Mouse (Mus musculus): ENCODE data around the gene Ldlrap1. TPM values are rescaled to one million over a fixed set of nuclear protein-coding genes. Genes with fewer than 3 reads are reported as not detected.
A peak's percentile ranks its signal among the peaks of the same experiment; 100 is the strongest.

Gene Ldlrap1
- polyA plus RNA-seq, 1 experiment: 13.3 TPM

DNA sequence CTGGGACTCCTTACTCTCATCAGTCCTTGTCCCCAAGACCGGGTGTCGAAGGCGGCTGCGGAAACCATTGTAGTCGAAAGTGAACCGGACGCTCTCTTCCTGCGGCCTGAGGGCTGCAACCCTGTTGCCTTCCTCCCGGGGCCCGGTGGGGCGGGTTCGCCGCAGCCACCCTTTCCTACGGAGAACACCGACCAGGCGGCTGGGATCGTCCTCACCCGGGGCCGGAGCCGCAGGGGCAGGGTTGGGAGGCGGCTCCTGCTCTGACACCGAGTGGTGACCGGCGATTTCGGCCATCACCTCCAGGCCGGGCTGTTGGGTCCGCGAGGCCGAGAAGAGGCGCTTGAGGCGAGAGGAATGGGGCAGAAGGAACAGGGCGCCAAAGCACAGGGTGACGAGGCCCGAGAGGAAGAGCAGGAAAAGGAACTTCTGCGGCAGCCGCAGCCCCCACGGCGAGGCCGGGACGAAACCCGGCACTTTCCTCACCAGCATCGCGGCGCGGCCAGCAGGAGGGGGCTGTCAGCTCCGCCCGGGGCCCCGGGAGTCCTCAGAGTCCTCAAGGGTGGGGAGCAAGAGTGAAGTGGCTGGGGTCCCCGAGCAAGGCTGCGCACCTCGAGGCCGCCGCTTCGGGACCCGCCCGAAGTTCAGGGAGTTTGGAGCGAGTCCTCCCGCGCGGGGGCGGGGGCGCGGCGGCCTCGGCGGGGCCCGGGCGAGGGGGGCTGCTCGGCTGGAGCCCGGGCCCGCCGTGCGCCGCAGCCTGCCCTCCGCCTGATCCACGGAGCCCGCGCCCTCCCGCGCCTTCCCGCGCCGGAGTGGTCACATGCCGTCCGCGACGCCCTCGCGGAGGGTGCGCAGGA, 64.6 kb downstream of the Ldlrap1 start:
- H3K4me3 ChIP-seq (ENCODE audit: insufficient read depth, low read length): peak overlapping the region; percentile 68
- TF ChIP-seq POLR2A (IDR thresholded peaks at IDR 0.05; ENCODE audit: low read depth, low read length) (no peak), CTCF (IDR thresholded peaks at IDR 0.05; ENCODE audit: borderline replicate concordance, insufficient read depth, low read length) (no peak)
- no peak overlapping the region for H3K27ac ChIP-seq (ENCODE audit: insufficient read depth, low read length)
- peaks cover 2% of the 10 kb centered on the region; the same call in 1 of the 2 replicates for H3K4me1 ChIP-seq (ENCODE audit: control insufficient read depth, insufficient read depth, low read length)

DNA sequence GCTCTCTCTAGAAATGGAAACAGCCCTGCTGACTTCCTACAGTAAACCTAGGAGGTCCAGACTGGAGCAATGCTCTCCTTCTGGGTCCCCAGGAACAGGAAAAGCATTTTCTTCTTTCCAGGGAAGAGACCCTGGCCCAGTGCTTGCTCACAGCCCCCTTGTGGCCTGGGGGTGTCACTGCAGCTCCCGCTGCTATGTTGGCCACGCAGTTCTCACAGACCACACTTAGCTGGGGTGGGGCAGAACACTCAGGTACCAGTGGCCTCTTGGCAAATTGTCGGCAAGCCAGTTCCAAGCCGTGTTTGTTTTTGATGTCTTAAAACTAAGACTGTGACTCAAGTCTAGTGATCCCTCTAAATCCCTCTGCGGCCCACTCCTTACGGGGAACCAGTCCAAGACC, 65.9 kb downstream of the Ldlrap1 start:
- Histone ChIP-seq H3K4me3 (ENCODE audit: insufficient read depth, low read length) (peak overlapping the region; percentile 68), H3K27ac (ENCODE audit: insufficient read depth, low read length) (no peak overlapping the region)
- TF ChIP-seq POLR2A (IDR thresholded peaks at IDR 0.05; ENCODE audit: low read depth, low read length): no peak
- TF ChIP-seq CTCF (IDR thresholded peaks at IDR 0.05; ENCODE audit: borderline replicate concordance, insufficient read depth, low read length): peak; percentile 86

GRCm38 (mm10) chr4:134700911-134701310, 66.9 kb downstream of the Ldlrap1 start:
- Histone ChIP-seq H3K4me3 (ENCODE audit: insufficient read depth, low read length) (no peak overlapping the region), H3K27ac (ENCODE audit: insufficient read depth, low read length) (no peak overlapping the region), H3K4me1 (ENCODE audit: control insufficient read depth, insufficient read depth, low read length) (peaks cover 2% of the 10 kb centered on the region; the same call in 1 of the 2 replicates)
- TF ChIP-seq POLR2A (IDR thresholded peaks at IDR 0.05; ENCODE audit: low read depth, low read length): no peak
- no peak for TF ChIP-seq CTCF (IDR thresholded peaks at IDR 0.05; ENCODE audit: borderline replicate concordance, insufficient read depth, low read length)

More for the DNA sequence above, 65.9 kb downstream of the Ldlrap1 start:
- H3K4me1 ChIP-seq (ENCODE audit: control insufficient read depth, insufficient read depth, low read length): peaks cover 2% of the 10 kb centered on the region; the same call in 1 of the 2 replicates

- Histone ChIP-seq H3K4me3 (ENCODE audit: insufficient read depth, low read length) (no peak overlapping the region), H3K27ac (ENCODE audit: insufficient read depth, low read length) (no peak overlapping the region), H3K4me1 (ENCODE audit: control insufficient read depth, insufficient read depth, low read length) (no peaks in the 10 kb centered on the region)
- TF ChIP-seq CTCF (IDR thresholded peaks at IDR 0.05; ENCODE audit: borderline replicate concordance, insufficient read depth, low read length): no peak
- TF ChIP-seq POLR2A (IDR thresholded peaks at IDR 0.05; ENCODE audit: low read depth, low read length): no peak
Measured at GRCm38 (mm10) chr4:134693202-134693940, 74.5 kb downstream of the Ldlrap1 start.

GRCm38 (mm10) chr4:134692388-134692787, 75.4 kb downstream of the Ldlrap1 start:
- Histone ChIP-seq H3K4me1 (ENCODE audit: control insufficient read depth, insufficient read depth, low read length) (no peaks in the 10 kb centered on the region), H3K4me3 (ENCODE audit: insufficient read depth, low read length) (no peak overlapping the region), H3K27ac (ENCODE audit: insufficient read depth, low read length) (no peak overlapping the region)
- TF ChIP-seq CTCF (IDR thresholded peaks at IDR 0.05; ENCODE audit: borderline replicate concordance, insufficient read depth, low read length) (no peak), POLR2A (IDR thresholded peaks at IDR 0.05; ENCODE audit: low read depth, low read length) (no peak)

Other genes with a start within 250 kb of the Ldlrap1 start
- 85.5 and 88.3 TPM in 2 replicates for gene Mtfr1l, start 232.6 kb downstream of the Ldlrap1 start, polyA plus RNA-seq (2011; ENCODE audit: insufficient read length, low read depth, missing spikeins)
- 98.0 and 103 TPM in 2 replicates for gene Selenon, start 215.9 kb downstream of the Ldlrap1 start, polyA plus RNA-seq (2011; ENCODE audit: insufficient read length, low read depth, missing spikeins)
- gene Man1c1, start 63.7 kb downstream of the Ldlrap1 start, polyA plus RNA-seq (2011; ENCODE audit: insufficient read length, low read depth, missing spikeins): 23.4 and 26.7 TPM in 2 replicates
- 38.6 and 42.3 TPM in 2 replicates for gene Maco1, start 85.3 kb upstream of the Ldlrap1 start, polyA plus RNA-seq (2011; ENCODE audit: insufficient read length, low read depth, missing spikeins)
- gene Rhd, start 96.5 kb upstream of the Ldlrap1 start, polyA plus RNA-seq (2011; ENCODE audit: insufficient read length, low read depth, missing spikeins): 0.51 and 0.72 TPM in 2 replicates
- 156 and 191 TPM in 2 replicates for gene Tmem50a, start 147.0 kb upstream of the Ldlrap1 start, polyA plus RNA-seq (2011; ENCODE audit: insufficient read length, low read depth, missing spikeins)
- 257 and 312 TPM in 2 replicates for gene Rsrp1, start 155.6 kb upstream of the Ldlrap1 start, polyA plus RNA-seq (2011; ENCODE audit: insufficient read length, low read depth, missing spikeins)
- gene Syf2, start 162.9 kb upstream of the Ldlrap1 start, polyA plus RNA-seq (2011; ENCODE audit: insufficient read length, low read depth, missing spikeins): 46.6 and 48.8 TPM in 2 replicates

All from embryonic fibroblast, embryonic 13.5 days (primary cell).